Mouse (Mus musculus) G1E (cell line): ENCODE results near the gene Fxyd3.

Experiments
- CTCF ChIP-seq: IDR thresholded peaks from 2 replicates; pipeline ENCODE4 v1.5.1; 2012; ENCODE audit warnings: low read depth, low read length, inconsistent platforms, mixed read lengths
- GATA1 ChIP-seq: IDR thresholded peaks from 2 replicates; pipeline ENCODE4 v1.6.1; 2012; ENCODE audit warnings: borderline replicate concordance, low read length, inconsistent platforms, mixed read lengths
- GATA2 ChIP-seq: IDR thresholded peaks from 2 replicates; pipeline ENCODE4 v1.6.1; 2012; ENCODE audit warnings: low read depth, low read length, inconsistent platforms, borderline replicate concordance
- TAL1 ChIP-seq: conservative IDR thresholded peaks from 2 replicates; pipeline ENCODE4 v1.6.1; 2012; ENCODE audit warnings: low read depth, low read length, inconsistent platforms, mixed read lengths

DNA sequence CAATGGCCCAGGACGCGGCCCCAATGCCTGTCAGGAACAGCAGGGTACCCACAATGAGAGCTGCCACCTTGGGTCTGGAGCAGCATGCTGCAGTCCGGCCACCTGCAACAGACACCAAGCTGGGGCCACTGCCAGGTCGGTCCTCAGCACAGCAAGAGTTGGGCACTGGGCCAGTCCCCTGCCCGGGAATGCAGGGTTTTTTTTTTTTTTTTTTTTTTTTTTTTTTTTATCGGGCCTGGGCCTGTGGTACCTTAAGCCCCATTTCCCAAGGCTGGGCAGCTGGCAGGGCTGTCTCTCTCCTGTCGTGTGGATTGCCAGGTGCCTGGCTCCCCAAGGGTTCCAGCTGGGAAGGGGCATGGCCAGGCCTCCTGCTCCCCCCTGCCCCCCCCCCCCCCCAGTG is 32.6 kb upstream of the Fxyd3 start:
- no peak for TF ChIP-seq TAL1
- TF ChIP-seq CTCF = no peak
- TF ChIP-seq GATA2 = no peak
- TF ChIP-seq GATA1 = no peak
